Mouse (Mus musculus) B cell, adult 62 days (primary cell): ENCODE data around the gene Rpl21. TPM values are rescaled to one million over a fixed set of nuclear protein-coding genes. Genes with fewer than 3 reads are reported as not detected.

Experiments used
- total RNA-seq: library from RNA; stranded (reverse); gene quantifications from 4 replicates; pipeline ENCODE4 v1.2.4, GENCODE M21; 2023

Rpl21 gene
- 646 to 698 TPM (median 671 TPM) in 4 replicates for total RNA-seq

GRCm38 (mm10) chr5:146832769-146833448, at the start of gene Rpl21:
Rpl21 (plus strand) TSS chr5:146832890.

GRCm38 (mm10) chr5:146794853-146795252, 37.8 kb upstream of the Rpl21 start, which contains the start of gene Usp12:
Usp12 (minus strand) TSS chr5:146795006.

GRCm38 (mm10) chr5:146844945-146845365, 12.3 kb downstream of the Rpl21 start, which contains the start of gene Rasl11a:
Rasl11a (plus strand) TSS chr5:146845071.

Other genes starting within 250 kb of the Rpl21 start
- gene Gpr12, start 247.7 kb upstream of the Rpl21 start, total RNA-seq, result not detected in 4 replicates
- gene Usp12, start 37.9 kb upstream of the Rpl21 start, total RNA-seq, result 41.2 to 45.8 TPM (median 43.9 TPM) in 4 replicates
- gene Rasl11a, start 12.2 kb downstream of the Rpl21 start, total RNA-seq, result 1.3 to 1.5 TPM in 2 of 4 replicates, not detected in the others
- gene Gtf3a, start 115.8 kb downstream of the Rpl21 start, total RNA-seq, result 24.4 to 29.8 TPM (median 27.4 TPM) in 4 replicates
- 11.2 to 13.6 TPM (median 12.0 TPM) in 4 replicates for gene Mtif3, start 130.9 kb downstream of the Rpl21 start, total RNA-seq
- 25.2 to 27.5 TPM (median 27.4 TPM) in 4 replicates for gene Lnx2, start 243.7 kb downstream of the Rpl21 start, total RNA-seq
- gene Polr1d, start 244.2 kb downstream of the Rpl21 start, total RNA-seq, result 94.4 to 96.4 TPM (median 95.9 TPM) in 4 replicates